Mouse (Mus musculus): ENCODE results near the gene Foxp3. TPM values are rescaled to one million over a fixed set of nuclear protein-coding genes. Genes with fewer than 3 reads are reported as not detected.
A peak's percentile ranks its signal among the peaks of the same experiment; 100 is the strongest.

The Foxp3 gene
- polyA plus RNA-seq, 2 experiments = not detected

- H3K27ac ChIP-seq = no peak overlapping the region
- WGBS (ENCODE audit: insufficient replicate concordance) = 15% methylated on average over 13 of the region's 13 CpGs
- H3K4me2 ChIP-seq (ENCODE audit: low read depth) = no peak overlapping the region
- H3K4me3 ChIP-seq (ENCODE audit: insufficient read depth in 1 of 2, low read depth in 2 of 2, low read length in 2 of 2) = no peak overlapping the region
- H3K36me3 ChIP-seq (replicated peaks; ENCODE audit: control insufficient read depth, insufficient read depth, low read depth) = no peaks in the 10 kb centered on the region
- DNase-seq (ENCODE audit: low read depth in 3 of 3, low spot score in 3 of 3) = no peak
- no peak for ATAC-seq (ENCODE audit: insufficient read depth)
- no peak overlapping the region for H3K9ac ChIP-seq (replicated peaks)
- peaks cover 0 to 4% of the 10 kb centered on the region in 2 experiments; a peak in 2 of 4 replicates for H3K4me1 ChIP-seq (replicated peaks; ENCODE audit: control insufficient read depth in 2 of 2, insufficient read depth in 2 of 2, low read length in 1 of 2)
- no peaks in the 10 kb centered on the region for H3K9me3 ChIP-seq (ENCODE audit: control insufficient read depth, low read length)
- H3K27me3 ChIP-seq (ENCODE audit: control insufficient read depth, insufficient read depth, low read length) = peaks cover 4% of the 10 kb centered on the region
- no peak for TF ChIP-seq CTCF (IDR thresholded peaks at IDR 0.05; ENCODE audit: low read depth)
- no peak for TF ChIP-seq EP300 (IDR thresholded peaks at IDR 0.05; ENCODE audit: low read depth)
Observed at GRCm38 (mm10) chrX:7639536-7640325, 66.3 kb downstream of the Foxp3 start.

GRCm38 (mm10) chrX:7640785-7641184, 67.3 kb downstream of the Foxp3 start:
- 26% methylated on average over 12 of the region's 12 CpGs for WGBS (ENCODE audit: insufficient replicate concordance)

More at GRCm38 (mm10) chrX:7640785-7641184, 67.3 kb downstream of the Foxp3 start:
- peaks cover 4% of the 10 kb centered on the region for H3K27me3 ChIP-seq (ENCODE audit: control insufficient read depth, insufficient read depth, low read length)
- no peak for DNase-seq (ENCODE audit: low read depth in 3 of 3, low spot score in 3 of 3)
- ATAC-seq (ENCODE audit: insufficient read depth) = peak; percentile 47; the same call in 1 of the 2 replicates
- H3K36me3 ChIP-seq (replicated peaks; ENCODE audit: control insufficient read depth, insufficient read depth, low read depth) = no peaks in the 10 kb centered on the region
- no peak overlapping the region for H3K27ac ChIP-seq
- no peak overlapping the region for H3K9ac ChIP-seq (replicated peaks)
- no peak for TF ChIP-seq CTCF (IDR thresholded peaks at IDR 0.05; ENCODE audit: low read depth)
- no peak for TF ChIP-seq EP300 (IDR thresholded peaks at IDR 0.05; ENCODE audit: low read depth)
- no peak overlapping the region for H3K4me2 ChIP-seq (ENCODE audit: low read depth)
- no peaks in the 10 kb centered on the region for H3K9me3 ChIP-seq (ENCODE audit: control insufficient read depth, low read length)
- no peak overlapping the region for H3K4me3 ChIP-seq (ENCODE audit: insufficient read depth in 1 of 2, low read depth in 2 of 2, low read length in 2 of 2)
- peaks cover 0 to 4% of the 10 kb centered on the region in 2 experiments; a peak in 2 of 4 replicates for H3K4me1 ChIP-seq (replicated peaks; ENCODE audit: control insufficient read depth in 2 of 2, insufficient read depth in 2 of 2, low read length in 1 of 2)

Other genes with a start within 250 kb of the Foxp3 start
- 0.12 and 0.26 TPM in 2 replicates for gene Usp27x, start 197.8 kb upstream of the Foxp3 start, polyA plus RNA-seq (2012; rRNA removed)
- 0.05 TPM in 1 of 2 replicates, not detected in the other for gene Usp27x, start 197.8 kb upstream of the Foxp3 start, polyA plus RNA-seq (2014; fragmentation: Nextera tagmentation; extraction: Ambion mirVana)
- gene Ppp1r3f, start 639 bp downstream of the Foxp3 start, polyA plus RNA-seq (2012; rRNA removed) = 0.42 and 0.56 TPM in 2 replicates
- 0.06 TPM in 2 replicates for gene Ppp1r3f, start 639 bp downstream of the Foxp3 start, polyA plus RNA-seq (2014; fragmentation: Nextera tagmentation; extraction: Ambion mirVana)
- gene Ccdc22, start 31.9 kb downstream of the Foxp3 start, polyA plus RNA-seq (2012; rRNA removed) = 9.0 TPM in 2 replicates
- 16.7 and 19.0 TPM in 2 replicates for gene Ccdc22, start 31.9 kb downstream of the Foxp3 start, polyA plus RNA-seq (2014; fragmentation: Nextera tagmentation; extraction: Ambion mirVana)
- gene Cacna1f, start 33.4 kb downstream of the Foxp3 start, polyA plus RNA-seq (2012; rRNA removed) = 0.04 and 0.06 TPM in 2 replicates
- 0.03 and 0.11 TPM in 2 replicates for gene Cacna1f, start 33.4 kb downstream of the Foxp3 start, polyA plus RNA-seq (2014; fragmentation: Nextera tagmentation; extraction: Ambion mirVana)
- 0.34 and 0.39 TPM in 2 replicates for gene Syp, start 64.8 kb downstream of the Foxp3 start, polyA plus RNA-seq (2012; rRNA removed)
- 0.05 and 0.25 TPM in 2 replicates for gene Syp, start 64.8 kb downstream of the Foxp3 start, polyA plus RNA-seq (2014; fragmentation: Nextera tagmentation; extraction: Ambion mirVana)
- gene Prickle3, start 83.6 kb downstream of the Foxp3 start, polyA plus RNA-seq (2012; rRNA removed) = 1.2 and 1.3 TPM in 2 replicates
- gene Prickle3, start 83.6 kb downstream of the Foxp3 start, polyA plus RNA-seq (2014; fragmentation: Nextera tagmentation; extraction: Ambion mirVana) = 0.34 and 1.0 TPM in 2 replicates
- 27.3 and 43.1 TPM in 2 replicates for gene Plp2, start 97.7 kb downstream of the Foxp3 start, polyA plus RNA-seq (2012; rRNA removed)
- gene Plp2, start 97.7 kb downstream of the Foxp3 start, polyA plus RNA-seq (2014; fragmentation: Nextera tagmentation; extraction: Ambion mirVana) = 29.0 and 31.0 TPM in 2 replicates
- 0.02 and 0.04 TPM in 2 replicates for gene Magix, start 107.6 kb downstream of the Foxp3 start, polyA plus RNA-seq (2012; rRNA removed)
- 0.20 TPM in 1 of 2 replicates, not detected in the other for gene Magix, start 107.6 kb downstream of the Foxp3 start, polyA plus RNA-seq (2014; fragmentation: Nextera tagmentation; extraction: Ambion mirVana)
- 4.4 and 7.0 TPM in 2 replicates for gene Gpkow, start 123.5 kb downstream of the Foxp3 start, polyA plus RNA-seq (2012; rRNA removed)
- 12.6 and 14.6 TPM in 2 replicates for gene Gpkow, start 123.5 kb downstream of the Foxp3 start, polyA plus RNA-seq (2014; fragmentation: Nextera tagmentation; extraction: Ambion mirVana)
- 11.8 and 12.1 TPM in 2 replicates for gene Wdr45, start 140.7 kb downstream of the Foxp3 start, polyA plus RNA-seq (2012; rRNA removed)
- gene Wdr45, start 140.7 kb downstream of the Foxp3 start, polyA plus RNA-seq (2014; fragmentation: Nextera tagmentation; extraction: Ambion mirVana) = 7.5 and 10.0 TPM in 2 replicates
- gene Gm45208, start 148.6 kb downstream of the Foxp3 start, polyA plus RNA-seq (2012; rRNA removed) = 0.09 and 0.18 TPM in 2 replicates
- gene Gm45208, start 148.6 kb downstream of the Foxp3 start, polyA plus RNA-seq (2014; fragmentation: Nextera tagmentation; extraction: Ambion mirVana) = not detected in 2 replicates
- gene Praf2, start 154.8 kb downstream of the Foxp3 start, polyA plus RNA-seq (2012; rRNA removed) = 4.3 and 5.7 TPM in 2 replicates
- gene Praf2, start 154.8 kb downstream of the Foxp3 start, polyA plus RNA-seq (2014; fragmentation: Nextera tagmentation; extraction: Ambion mirVana) = 4.0 and 6.6 TPM in 2 replicates
- 1.4 and 2.0 TPM in 2 replicates for gene Ccdc120, start 177.3 kb downstream of the Foxp3 start, polyA plus RNA-seq (2012; rRNA removed)
- gene Ccdc120, start 177.3 kb downstream of the Foxp3 start, polyA plus RNA-seq (2014; fragmentation: Nextera tagmentation; extraction: Ambion mirVana) = 1.5 and 2.3 TPM in 2 replicates
- gene Tfe3, start 188.9 kb downstream of the Foxp3 start, polyA plus RNA-seq (2012; rRNA removed) = 4.6 and 4.7 TPM in 2 replicates
- gene Tfe3, start 188.9 kb downstream of the Foxp3 start, polyA plus RNA-seq (2014; fragmentation: Nextera tagmentation; extraction: Ambion mirVana) = 5.7 and 7.3 TPM in 2 replicates
- gene Gripap1, start 216.1 kb downstream of the Foxp3 start, polyA plus RNA-seq (2012; rRNA removed) = 23.3 and 31.3 TPM in 2 replicates
- gene Gripap1, start 216.1 kb downstream of the Foxp3 start, polyA plus RNA-seq (2014; fragmentation: Nextera tagmentation; extraction: Ambion mirVana) = 17.7 and 19.7 TPM in 2 replicates
- 0.37 and 0.43 TPM in 2 replicates for gene Kcnd1, start 248.6 kb downstream of the Foxp3 start, polyA plus RNA-seq (2012; rRNA removed)
- 0.19 TPM in 2 replicates for gene Kcnd1, start 248.6 kb downstream of the Foxp3 start, polyA plus RNA-seq (2014; fragmentation: Nextera tagmentation; extraction: Ambion mirVana)

All from liver, embryonic 14.5 days (tissue).